Mouse (Mus musculus) lung, adult 2 months (tissue): ENCODE measurements around the gene Flywch1.

ENCODE experiments used
- CTCF ChIP-seq: fragments of 200-500 bp; IDR thresholded peaks from 2 replicates; pipeline ENCODE4 v1.5.1; 2011; ENCODE audit warnings: mild to moderate bottlenecking, low read length, control low read depth; ENCODE audit not compliant: insufficient read depth
- POLR2A ChIP-seq: fragments of 200-500 bp; IDR thresholded peaks from 2 replicates; pipeline ENCODE4 v1.6.1; 2011; ENCODE audit warnings: low read depth, mild to moderate bottlenecking, control low read depth, low read length, borderline replicate concordance; ENCODE audit errors: extremely low read depth

DNA sequence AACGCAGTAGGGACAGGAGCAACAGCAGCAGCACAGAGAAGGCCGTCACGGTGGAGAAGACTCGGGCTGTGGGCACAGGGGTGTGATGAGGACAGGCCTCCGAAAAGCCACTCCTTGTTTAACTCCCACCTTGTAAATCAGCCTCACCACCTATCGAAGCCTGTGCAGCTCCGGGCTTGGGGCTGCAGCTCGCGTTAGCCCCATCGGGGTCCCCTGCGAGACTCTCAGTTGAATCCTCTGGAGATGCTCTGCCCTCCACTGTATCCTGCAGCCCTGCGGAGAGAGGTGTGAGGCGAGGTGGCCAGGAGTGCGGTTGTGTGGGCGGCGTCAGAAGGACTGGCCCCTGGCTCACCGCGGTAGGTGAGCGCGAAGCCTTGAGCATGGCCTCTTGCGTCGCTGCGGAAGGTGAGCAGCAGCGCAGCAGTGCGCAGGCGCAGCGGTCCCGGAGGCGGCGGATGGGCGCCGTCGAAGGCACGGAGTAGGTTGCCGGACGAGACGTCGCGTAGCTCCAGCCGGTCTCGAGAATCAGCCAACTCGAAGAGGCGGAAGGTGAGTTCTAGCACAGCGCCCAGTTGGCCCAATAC lies 29.1 kb downstream of the Flywch1 start:
- TF ChIP-seq CTCF (no peak), POLR2A (0 out of 2 replicates have a peak, but pooled peaks have one; percentile 15)
